Mouse (Mus musculus): ENCODE data around the gene Grasp. TPM values are rescaled to one million over a fixed set of nuclear protein-coding genes. Genes with fewer than 3 reads are reported as not detected.
A peak's percentile ranks its signal among the peaks of the same experiment; 100 is the strongest.

Gene Grasp
- polyA plus RNA-seq, 1 experiment: 7.1 TPM

DNA sequence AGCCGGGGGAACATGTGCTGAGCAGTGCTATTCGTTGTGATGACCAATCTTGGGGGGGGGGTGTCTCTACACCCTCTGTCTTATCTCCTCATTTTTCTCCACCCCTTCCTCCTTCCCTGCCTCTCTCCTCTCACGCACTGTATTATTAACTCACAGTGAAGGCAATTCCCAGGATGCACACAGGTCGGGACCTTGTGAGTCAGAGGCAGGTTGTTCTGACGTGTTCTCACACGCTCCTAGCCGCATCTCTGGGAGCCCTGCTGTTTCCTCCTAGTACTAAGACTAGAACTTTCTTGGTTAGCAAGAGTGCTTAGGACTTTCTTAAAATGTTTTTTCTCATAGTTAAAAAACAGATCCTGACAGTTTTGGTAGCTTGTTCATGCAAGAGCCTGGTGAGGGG, 19.2 kb upstream of the Grasp start:
- Histone ChIP-seq H3K79me2 (ENCODE audit: control insufficient read depth, insufficient read depth) (no peaks in the 10 kb centered on the region), H3K79me3 (ENCODE audit: low read depth) (no peaks in the 10 kb centered on the region), H3K27me3 (ENCODE audit: control insufficient read depth, insufficient read depth, insufficient read length) (no peaks in the 10 kb centered on the region), H3K36me3 (ENCODE audit: control insufficient read depth, insufficient read depth) (peaks cover 2% of the 10 kb centered on the region), H3ac (ENCODE audit: control insufficient read depth, insufficient read length, low read depth) (no peak overlapping the region), H3K4me3 (ENCODE audit: insufficient read depth, poor library complexity, severe bottlenecking) (no peak overlapping the region)
- TF ChIP-seq MAX (IDR thresholded peaks at IDR 0.05): no peak

DNA sequence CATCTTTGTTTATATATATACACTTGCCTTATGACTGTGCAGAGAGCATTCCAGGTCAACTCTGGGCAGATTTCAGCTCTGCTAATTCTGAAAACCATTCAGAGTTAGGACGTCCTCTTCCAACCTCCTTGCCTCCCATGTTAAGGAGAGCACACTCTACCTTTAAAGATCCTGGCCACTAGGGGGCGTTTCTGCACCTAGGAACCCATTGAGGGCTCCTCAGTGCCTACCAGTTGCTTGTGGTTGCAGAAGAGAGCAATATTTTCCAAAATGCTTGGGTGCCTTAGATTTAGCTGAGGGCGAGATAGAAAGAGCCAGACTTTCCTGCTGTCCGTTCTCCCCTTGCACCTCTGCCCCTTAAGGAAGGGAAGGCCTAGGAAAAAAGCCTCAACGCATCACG, 13.8 kb upstream of the Grasp start:
- Histone ChIP-seq H3K79me3 (ENCODE audit: low read depth) (no peaks in the 10 kb centered on the region), H3K79me2 (ENCODE audit: control insufficient read depth, insufficient read depth) (no peaks in the 10 kb centered on the region), H3K4me3 (ENCODE audit: insufficient read depth, poor library complexity, severe bottlenecking) (no peak overlapping the region), H3K27me3 (ENCODE audit: control insufficient read depth, insufficient read depth, insufficient read length) (no peaks in the 10 kb centered on the region), H3ac (ENCODE audit: control insufficient read depth, insufficient read length, low read depth) (no peak overlapping the region), H3K36me3 (ENCODE audit: control insufficient read depth, insufficient read depth) (no peaks in the 10 kb centered on the region)
- TF ChIP-seq FOSL1 (IDR thresholded peaks at IDR 0.05; ENCODE audit: insufficient read depth, low read length, poor library complexity, severe bottlenecking): no peak
- TF ChIP-seq CTCF (IDR thresholded peaks at IDR 0.05; ENCODE audit: control insufficient read depth, insufficient read depth, insufficient read length): peak; percentile 48

- Histone ChIP-seq H3K36me3 (ENCODE audit: control insufficient read depth, insufficient read depth) (no peaks in the 10 kb centered on the region), H3K4me3 (ENCODE audit: insufficient read depth, poor library complexity, severe bottlenecking) (no peak overlapping the region), H3K79me2 (ENCODE audit: control insufficient read depth, insufficient read depth) (no peaks in the 10 kb centered on the region), H3K27me3 (ENCODE audit: control insufficient read depth, insufficient read depth, insufficient read length) (no peaks in the 10 kb centered on the region), H3ac (ENCODE audit: control insufficient read depth, insufficient read length, low read depth) (no peak overlapping the region), H3K79me3 (ENCODE audit: low read depth) (no peaks in the 10 kb centered on the region)
- TF ChIP-seq MYOD1 (IDR thresholded peaks at IDR 0.05; ENCODE audit: control insufficient read depth, insufficient read length, low read depth) (no peak), CEBPB (IDR thresholded peaks at IDR 0.05; ENCODE audit: low read depth) (no peak), FOSL1 (IDR thresholded peaks at IDR 0.05; ENCODE audit: insufficient read depth, low read length, poor library complexity, severe bottlenecking) (no peak), USF1 (IDR thresholded peaks at IDR 0.05; ENCODE audit: low read depth) (no peak), MAX (IDR thresholded peaks at IDR 0.05) (no peak), CTCF (IDR thresholded peaks at IDR 0.05; ENCODE audit: control insufficient read depth, insufficient read depth, insufficient read length) (no peak), MYOG (IDR thresholded peaks at IDR 0.05; ENCODE audit: control insufficient read depth, extremely low read depth, insufficient read length) (no peak)
Observed at GRCm38 (mm10) chr15:101210998-101211613, 12.9 kb upstream of the Grasp start.

DNA sequence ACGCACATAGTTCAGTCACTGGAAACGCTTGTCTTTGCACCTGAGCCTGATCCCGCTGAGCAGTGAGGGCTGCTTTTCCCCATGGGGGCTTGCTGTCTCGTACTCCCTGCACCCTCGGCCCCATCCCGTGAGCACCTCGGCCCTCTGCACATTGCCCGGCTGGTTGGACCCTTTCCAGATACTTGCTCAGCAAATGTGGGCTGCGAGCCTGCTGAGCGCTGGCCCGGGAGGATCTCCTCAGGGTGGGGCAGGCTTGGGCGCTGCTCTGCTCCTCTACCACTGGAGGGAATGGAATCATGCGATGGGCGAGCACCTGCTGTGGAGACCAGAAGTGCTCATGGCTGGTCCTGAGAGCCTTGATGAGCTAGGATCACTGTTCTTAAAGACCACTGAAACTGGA, 11.6 kb upstream of the Grasp start:
- Histone ChIP-seq H3K4me3 (ENCODE audit: insufficient read depth, poor library complexity, severe bottlenecking) (no peak overlapping the region), H3K36me3 (ENCODE audit: control insufficient read depth, insufficient read depth) (no peaks in the 10 kb centered on the region), H3K79me2 (ENCODE audit: control insufficient read depth, insufficient read depth) (no peaks in the 10 kb centered on the region), H3K27me3 (ENCODE audit: control insufficient read depth, insufficient read depth, insufficient read length) (no peaks in the 10 kb centered on the region), H3K79me3 (ENCODE audit: low read depth) (no peaks in the 10 kb centered on the region), H3ac (ENCODE audit: control insufficient read depth, insufficient read length, low read depth) (no peak overlapping the region)
- TF ChIP-seq CTCF (IDR thresholded peaks at IDR 0.05; ENCODE audit: control insufficient read depth, insufficient read depth, insufficient read length) (no peak), MAX (IDR thresholded peaks at IDR 0.05) (no peak), MYOG (IDR thresholded peaks at IDR 0.05; ENCODE audit: control insufficient read depth, extremely low read depth, insufficient read length) (no peak), USF1 (IDR thresholded peaks at IDR 0.05; ENCODE audit: low read depth) (no peak), CEBPB (IDR thresholded peaks at IDR 0.05; ENCODE audit: low read depth) (no peak), MYOD1 (IDR thresholded peaks at IDR 0.05; ENCODE audit: control insufficient read depth, insufficient read length, low read depth) (no peak), FOSL1 (IDR thresholded peaks at IDR 0.05; ENCODE audit: insufficient read depth, low read length, poor library complexity, severe bottlenecking) (no peak)

DNA sequence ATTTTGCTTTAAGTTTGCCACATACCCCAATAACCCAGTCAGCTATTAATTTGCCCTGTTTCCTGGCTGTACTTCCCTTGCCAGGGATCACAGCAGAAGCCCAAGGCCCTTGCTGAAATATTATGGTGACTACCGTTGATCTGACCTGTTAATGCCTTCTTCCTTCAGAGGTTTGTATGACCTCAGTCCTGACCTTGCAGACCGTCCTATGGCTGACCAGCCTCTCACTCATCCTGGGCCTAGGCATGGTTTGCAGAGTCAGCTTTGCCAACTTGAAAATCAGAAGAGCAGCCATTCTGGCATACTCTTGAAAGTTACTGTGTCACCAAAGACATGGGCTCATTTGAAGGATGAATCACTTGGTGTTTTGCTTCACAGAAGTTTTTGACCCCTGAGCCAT, 8.9 kb upstream of the Grasp start:
- no peaks in the 10 kb centered on the region for H3K79me2 ChIP-seq (ENCODE audit: control insufficient read depth, insufficient read depth)
- TF ChIP-seq CTCF (IDR thresholded peaks at IDR 0.05; ENCODE audit: control insufficient read depth, insufficient read depth, insufficient read length): no peak
- TF ChIP-seq MAX (IDR thresholded peaks at IDR 0.05): no peak
- TF ChIP-seq CEBPB (IDR thresholded peaks at IDR 0.05; ENCODE audit: low read depth): no peak
- TF ChIP-seq FOSL1 (IDR thresholded peaks at IDR 0.05; ENCODE audit: insufficient read depth, low read length, poor library complexity, severe bottlenecking): no peak
- TF ChIP-seq USF1 (IDR thresholded peaks at IDR 0.05; ENCODE audit: low read depth): no peak
- TF ChIP-seq MYOG (IDR thresholded peaks at IDR 0.05; ENCODE audit: control insufficient read depth, extremely low read depth, insufficient read length): no peak
- no peak for TF ChIP-seq MYOD1 (IDR thresholded peaks at IDR 0.05; ENCODE audit: control insufficient read depth, insufficient read length, low read depth)
- H3K27me3 ChIP-seq (ENCODE audit: control insufficient read depth, insufficient read depth, insufficient read length): no peaks in the 10 kb centered on the region
- H3ac ChIP-seq (ENCODE audit: control insufficient read depth, insufficient read length, low read depth): no peak overlapping the region
- no peaks in the 10 kb centered on the region for H3K79me3 ChIP-seq (ENCODE audit: low read depth)
- H3K36me3 ChIP-seq (ENCODE audit: control insufficient read depth, insufficient read depth): no peaks in the 10 kb centered on the region
- no peak overlapping the region for H3K4me3 ChIP-seq (ENCODE audit: insufficient read depth, poor library complexity, severe bottlenecking)

- Histone ChIP-seq H3K36me3 (ENCODE audit: control insufficient read depth, insufficient read depth) (no peaks in the 10 kb centered on the region), H3K4me3 (ENCODE audit: insufficient read depth, poor library complexity, severe bottlenecking) (no peak overlapping the region), H3K79me2 (ENCODE audit: control insufficient read depth, insufficient read depth) (no peaks in the 10 kb centered on the region), H3K27me3 (ENCODE audit: control insufficient read depth, insufficient read depth, insufficient read length) (no peaks in the 10 kb centered on the region), H3ac (ENCODE audit: control insufficient read depth, insufficient read length, low read depth) (no peak overlapping the region), H3K79me3 (ENCODE audit: low read depth) (no peaks in the 10 kb centered on the region)
- TF ChIP-seq CEBPB (IDR thresholded peaks at IDR 0.05; ENCODE audit: low read depth): no peak
- TF ChIP-seq USF1 (IDR thresholded peaks at IDR 0.05; ENCODE audit: low read depth): no peak
- TF ChIP-seq FOSL1 (IDR thresholded peaks at IDR 0.05; ENCODE audit: insufficient read depth, low read length, poor library complexity, severe bottlenecking): no peak
- TF ChIP-seq MYOD1 (IDR thresholded peaks at IDR 0.05; ENCODE audit: control insufficient read depth, insufficient read length, low read depth): no peak
- no peak for TF ChIP-seq MYOG (IDR thresholded peaks at IDR 0.05; ENCODE audit: control insufficient read depth, extremely low read depth, insufficient read length)
- TF ChIP-seq MAX (IDR thresholded peaks at IDR 0.05): no peak
- TF ChIP-seq CTCF (IDR thresholded peaks at IDR 0.05; ENCODE audit: control insufficient read depth, insufficient read depth, insufficient read length): no peak
Observed at GRCm38 (mm10) chr15:101216036-101216435, 8.0 kb upstream of the Grasp start.
